Mouse (Mus musculus): Measurements from ENCODE around the gene Gpc6. TPM values are rescaled to one million over a fixed set of nuclear protein-coding genes. Genes with fewer than 3 reads are reported as not detected.

The Gpc6 gene
- total and polyA plus RNA-seq, 3 experiments, result not detected

- DNase-seq (ENCODE audit: low read depth, low spot score), result no peak
- TF ChIP-seq KAT2A (conservative IDR thresholded peaks at IDR 0.05; ENCODE audit: low read depth, low read length) (no peak), HCFC1 (IDR thresholded peaks at IDR 0.05; ENCODE audit: low read depth, low read length) (no peak), RCOR1 (IDR thresholded peaks at IDR 0.05; ENCODE audit: low read depth, low read length) (no peak), TCF12 (IDR thresholded peaks at IDR 0.05; ENCODE audit: low read depth, low read length) (no peak), GABPA (IDR thresholded peaks at IDR 0.05; ENCODE audit: low read depth, low read length) (no peak), POLR2A (IDR thresholded peaks at IDR 0.05; ENCODE audit: control insufficient read depth in 1 of 2, insufficient read depth in 1 of 2, low read depth in 1 of 2, low read length in 2 of 2, poor library complexity in 1 of 2) (no peak)
- Histone ChIP-seq H3K4me3 (ENCODE audit: control insufficient read depth in 1 of 2, insufficient read depth in 1 of 2, low read depth in 2 of 2, low read length in 2 of 2) (no peak overlapping the region), H3K4me1 (ENCODE audit: control insufficient read depth in 1 of 2, insufficient read depth in 2 of 2, low read length in 2 of 2) (no peaks in the 10 kb centered on the region), H3K27me3 (ENCODE audit: control insufficient read depth in 1 of 2, insufficient read depth in 2 of 2, low read length in 2 of 2) (no peaks in the 10 kb centered on the region), H3K79me2 (ENCODE audit: control insufficient read depth, insufficient read depth, low read length, poor library complexity) (no peaks in the 10 kb centered on the region), H3K9me3 (replicated peaks; ENCODE audit: insufficient read depth, low read length) (no peaks in the 10 kb centered on the region), H3K9ac (ENCODE audit: control insufficient read depth, low read depth, low read length, poor library complexity, severe bottlenecking) (no peak overlapping the region), H3K36me3 (ENCODE audit: control insufficient read depth in 1 of 2, insufficient read depth in 2 of 2, low read length in 2 of 2) (no peaks in the 10 kb centered on the region), H3K27ac (ENCODE audit: control insufficient read depth, low read depth, low read length) (no peak overlapping the region)
These were observed 109.0 kb downstream of the Gpc6 start for GRCm38 (mm10) chr14:117034146-117034545.

- no peaks in the 10 kb centered on the region for H3K27me3 ChIP-seq (ENCODE audit: control insufficient read depth in 1 of 2, insufficient read depth in 2 of 2, low read length in 2 of 2)
- H3K9me3 ChIP-seq (replicated peaks; ENCODE audit: insufficient read depth, low read length), result no peaks in the 10 kb centered on the region
These were observed 115.9 kb downstream of the Gpc6 start for GRCm38 (mm10) chr14:117041017-117041416.

GRCm38 (mm10) chr14:117048951-117049350, 123.8 kb downstream of the Gpc6 start:
- no peak for DNase-seq (ENCODE audit: low read depth, low spot score)
- Histone ChIP-seq H3K9me3 (replicated peaks; ENCODE audit: insufficient read depth, low read length) (no peaks in the 10 kb centered on the region), H3K9ac (ENCODE audit: control insufficient read depth, low read depth, low read length, poor library complexity, severe bottlenecking) (no peak overlapping the region), H3K79me2 (ENCODE audit: control insufficient read depth, insufficient read depth, low read length, poor library complexity) (no peaks in the 10 kb centered on the region), H3K4me1 (ENCODE audit: control insufficient read depth in 1 of 2, insufficient read depth in 2 of 2, low read length in 2 of 2) (no peaks in the 10 kb centered on the region), H3K36me3 (ENCODE audit: control insufficient read depth in 1 of 2, insufficient read depth in 2 of 2, low read length in 2 of 2) (no peaks in the 10 kb centered on the region), H3K4me3 (ENCODE audit: control insufficient read depth in 1 of 2, insufficient read depth in 1 of 2, low read depth in 2 of 2, low read length in 2 of 2) (no peak overlapping the region), H3K27ac (ENCODE audit: control insufficient read depth, low read depth, low read length) (no peak overlapping the region), H3K27me3 (ENCODE audit: control insufficient read depth in 1 of 2, insufficient read depth in 2 of 2, low read length in 2 of 2) (no peaks in the 10 kb centered on the region)
- no peak for TF ChIP-seq RAD21 (IDR thresholded peaks at IDR 0.05; ENCODE audit: low read depth, low read length)

More at GRCm38 (mm10) chr14:117041017-117041416, 115.9 kb downstream of the Gpc6 start:
- Histone ChIP-seq H3K36me3 (ENCODE audit: control insufficient read depth in 1 of 2, insufficient read depth in 2 of 2, low read length in 2 of 2) (no peaks in the 10 kb centered on the region), H3K9ac (ENCODE audit: control insufficient read depth, low read depth, low read length, poor library complexity, severe bottlenecking) (no peak overlapping the region), H3K4me1 (ENCODE audit: control insufficient read depth in 1 of 2, insufficient read depth in 2 of 2, low read length in 2 of 2) (no peaks in the 10 kb centered on the region), H3K27ac (ENCODE audit: control insufficient read depth, low read depth, low read length) (no peak overlapping the region), H3K79me2 (ENCODE audit: control insufficient read depth, insufficient read depth, low read length, poor library complexity) (no peaks in the 10 kb centered on the region), H3K4me3 (ENCODE audit: control insufficient read depth in 1 of 2, insufficient read depth in 1 of 2, low read depth in 2 of 2, low read length in 2 of 2) (no peak overlapping the region)
- TF ChIP-seq POLR2A (IDR thresholded peaks at IDR 0.05; ENCODE audit: control insufficient read depth in 1 of 2, insufficient read depth in 1 of 2, low read depth in 1 of 2, low read length in 2 of 2, poor library complexity in 1 of 2) (no peak), POLR2AphosphoS5 (IDR thresholded peaks at IDR 0.05; ENCODE audit: borderline replicate concordance, low read depth, low read length) (no peak), USF2 (IDR thresholded peaks at IDR 0.05; ENCODE audit: borderline replicate concordance in 1 of 2, insufficient read depth in 1 of 2, low read depth in 1 of 2, low read length in 2 of 2) (no peak), TAL1 (IDR thresholded peaks at IDR 0.05; ENCODE audit: low read length) (no peak)
- DNase-seq (ENCODE audit: low read depth, low spot score), result no peak
